Mouse (Mus musculus) spleen, adult 2 months (tissue): ENCODE measurements around the gene Eefsec. TPM values are rescaled to one million over a fixed set of nuclear protein-coding genes. Genes with fewer than 3 reads are reported as not detected.

ENCODE experiments used
- DNase-seq, 2 experiments: peaks; one replicate each; pipeline versions ENCODE4 v3.0.0 to v3.0.0-alpha.2; 2012 to 2021; ENCODE audit warnings: low spot score in 2 of 2, low read depth in 1 of 2
- H3K27ac ChIP-seq: fragments of 200-500 bp; 2 replicates; pipeline ENCODE4 v1.5.1; 2012; ENCODE audit warnings: low read length, inconsistent platforms; ENCODE audit not compliant: insufficient read depth
- H3K27me3 ChIP-seq: fragments of 200-500 bp; 2 replicates; pipeline ENCODE4 v1.6.1; 2012; ENCODE audit warnings: mild to moderate bottlenecking, moderate library complexity, low read length, inconsistent platforms; ENCODE audit not compliant: control insufficient read depth, insufficient read depth
- H3K36me3 ChIP-seq: fragments of 200-500 bp; 2 replicates; pipeline ENCODE4 v1.6.1; 2012; ENCODE audit warnings: mild to moderate bottlenecking, low read length, inconsistent platforms; ENCODE audit not compliant: control insufficient read depth, insufficient read depth
- H3K4me1 ChIP-seq: fragments of 200-500 bp; 2 replicates; pipeline ENCODE4 v1.6.1; 2011; ENCODE audit warnings: inconsistent platforms; ENCODE audit not compliant: control insufficient read depth, insufficient read depth, insufficient read length
- H3K4me3 ChIP-seq: fragments of 200-500 bp; 2 replicates; pipeline ENCODE4 v1.5.1; 2011; ENCODE audit warnings: mild to moderate bottlenecking, inconsistent platforms; ENCODE audit not compliant: insufficient read depth, insufficient read length; ENCODE audit errors: extremely low read depth
- CTCF ChIP-seq: fragments of 200-500 bp; IDR thresholded peaks from 2 replicates; pipeline ENCODE4 v1.5.1; 2011; ENCODE audit warnings: mild to moderate bottlenecking, inconsistent platforms; ENCODE audit not compliant: insufficient read depth, insufficient read length, insufficient replicate concordance; ENCODE audit errors: extremely low read depth
- POLR2A ChIP-seq: fragments of 200-500 bp; IDR thresholded peaks from 2 replicates; pipeline ENCODE4 v1.6.1; 2011; ENCODE audit warnings: low read depth, low read length, inconsistent platforms
- WGBS: fragments of 180-500 bp; shearing (Covaris S2); methylation state at CpG from one replicate; pipeline ENCODE4 v1.1.7; 2018; 5-methylcytosine and 5-hydroxymethylcytosine counted together
- polyA plus RNA-seq: library from polyadenylated mRNA; depleted of rRNA; stranded (reverse); fragments of >200 nt; gene quantifications from 2 replicates; pipeline ENCODE4 v1.2.3, GENCODE M21; 2012

Gene Eefsec
- polyA plus RNA-seq, 1 experiment: 18.1 TPM

GRCm38 (mm10) chr6:88321253-88321652 is 125.1 kb downstream of the Eefsec start:
- Histone ChIP-seq H3K27me3 (no peaks in the 10 kb centered on the region), H3K27ac (no peak overlapping the region), H3K36me3 (0 out of 2 replicates have a peak, but pooled peaks cover 1% of the 10 kb centered on the region), H3K4me3 (no peak overlapping the region), H3K4me1 (no peaks in the 10 kb centered on the region)
- TF ChIP-seq POLR2A (no peak), CTCF (no peak)
- 90% methylated on average over 5 of the region's 5 CpGs for WGBS
- no peak for DNase-seq

DNA sequence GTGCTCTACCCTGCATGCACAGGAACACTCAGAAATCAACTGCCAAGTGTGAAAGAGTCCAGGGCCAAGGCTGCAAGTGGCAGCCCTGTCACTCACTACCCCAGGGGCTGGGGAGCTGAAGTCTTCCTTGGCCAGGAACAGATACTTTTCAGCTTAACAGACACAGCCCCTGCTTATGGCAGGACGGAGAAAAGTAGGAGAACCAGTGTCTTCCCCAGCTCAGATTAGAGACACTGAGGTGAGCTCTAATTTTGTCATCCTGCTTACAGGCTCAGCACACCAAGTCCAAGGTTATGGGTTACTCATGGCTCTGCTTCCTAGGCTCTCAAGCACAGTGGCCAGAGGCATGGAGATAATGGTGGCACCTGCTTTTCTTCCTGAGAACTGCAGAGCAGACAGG is 126.6 kb downstream of the Eefsec start:
- TF ChIP-seq CTCF (no peak), POLR2A (no peak)
- H3K27me3 ChIP-seq: no peaks in the 10 kb centered on the region
- H3K27ac ChIP-seq: no peak overlapping the region
- WGBS: 91% methylated on average over 1 of the region's 1 CpGs
- no peaks in the 10 kb centered on the region for H3K36me3 ChIP-seq
- no peak overlapping the region for H3K4me3 ChIP-seq
- DNase-seq: no peak
- no peaks in the 10 kb centered on the region for H3K4me1 ChIP-seq

DNA sequence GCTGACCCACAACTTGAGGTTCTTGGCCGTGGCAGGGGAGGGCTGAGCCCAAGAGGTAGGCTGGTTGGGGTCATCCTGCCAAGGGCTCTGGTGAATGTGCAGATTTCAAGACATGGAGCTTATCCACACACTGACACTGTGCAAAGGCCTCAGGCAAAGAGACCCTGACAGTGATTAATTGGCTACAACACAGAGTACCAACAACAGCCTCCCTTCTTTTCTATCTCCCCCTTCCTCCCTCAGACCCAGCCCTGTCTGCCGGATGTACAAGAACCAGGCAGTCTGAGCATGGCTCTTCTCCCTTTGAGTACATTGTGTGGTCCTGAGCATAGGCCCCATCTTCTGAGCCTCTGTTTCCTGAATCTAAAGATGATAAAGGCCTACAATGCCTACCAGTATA is 131.0 kb downstream of the Eefsec start:
- Histone ChIP-seq H3K4me1 (no peaks in the 10 kb centered on the region), H3K27me3 (no peaks in the 10 kb centered on the region), H3K36me3 (0 out of 2 replicates have a peak, but pooled peaks cover 4% of the 10 kb centered on the region), H3K4me3 (no peak overlapping the region), H3K27ac (no peak overlapping the region)
- TF ChIP-seq POLR2A: no peak
- TF ChIP-seq CTCF: no peak
- WGBS: 91% methylated on average over 2 of the region's 2 CpGs
- DNase-seq: no peak

- H3K27me3 ChIP-seq: no peaks in the 10 kb centered on the region
- 0 out of 2 replicates have a peak, but pooled peaks cover 4% of the 10 kb centered on the region for H3K36me3 ChIP-seq
- 90% methylated on average over 9 of the region's 9 CpGs for WGBS
- no peaks in the 10 kb centered on the region for H3K4me1 ChIP-seq
- TF ChIP-seq POLR2A (no peak), CTCF (no peak)
- no peak overlapping the region for H3K27ac ChIP-seq
- H3K4me3 ChIP-seq: no peak overlapping the region
- DNase-seq: no peak
Measured at GRCm38 (mm10) chr6:88313937-88314336, 132.4 kb downstream of the Eefsec start.

DNA sequence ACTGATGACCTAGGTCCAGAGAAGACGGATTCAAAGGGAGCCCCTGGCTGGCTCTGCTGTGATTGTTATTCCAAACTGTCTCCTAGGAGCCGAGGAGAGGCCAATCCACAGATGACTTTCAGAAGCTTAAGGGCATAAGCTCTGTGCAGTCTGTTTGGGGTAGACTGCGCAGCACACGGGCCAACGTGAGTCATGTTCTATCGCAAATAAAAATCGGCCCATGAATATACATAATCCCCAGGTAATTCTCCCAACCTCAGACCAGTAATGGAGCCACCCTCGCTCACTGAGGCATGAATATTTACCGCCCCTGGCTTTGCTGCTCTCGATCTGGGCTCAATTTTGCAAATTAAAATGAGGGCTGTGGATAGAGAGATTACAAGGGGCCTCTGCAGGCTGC is 134.7 kb downstream of the Eefsec start:
- Histone ChIP-seq H3K27me3 (no peaks in the 10 kb centered on the region), H3K27ac (no peak overlapping the region), H3K36me3 (0 out of 2 replicates have a peak, but pooled peaks cover 4% of the 10 kb centered on the region), H3K4me3 (no peak overlapping the region), H3K4me1 (no peaks in the 10 kb centered on the region)
- TF ChIP-seq POLR2A (no peak), CTCF (no peak)
- 93% methylated on average over 10 of the region's 10 CpGs for WGBS
- no peak for DNase-seq

GRCm38 (mm10) chr6:88306100-88306746 is 140.1 kb downstream of the Eefsec start:
- Histone ChIP-seq H3K27ac (no peak overlapping the region), H3K4me3 (no peak overlapping the region), H3K4me1 (no peaks in the 10 kb centered on the region), H3K27me3 (no peaks in the 10 kb centered on the region), H3K36me3 (no peaks in the 10 kb centered on the region)
- WGBS: 48% methylated on average over 4 of the region's 4 CpGs
- no peak for TF ChIP-seq CTCF
- no peak for DNase-seq

GRCm38 (mm10) chr6:88301234-88301633 is 145.1 kb downstream of the Eefsec start:
- WGBS: 88% methylated on average over 7 of the region's 7 CpGs
- no peak for TF ChIP-seq POLR2A
- TF ChIP-seq CTCF: no peak
- peaks cover 5% of the 10 kb centered on the region; the same call in 1 of the 2 replicates for H3K36me3 ChIP-seq
- no peak overlapping the region for H3K4me3 ChIP-seq
- H3K27me3 ChIP-seq: no peaks in the 10 kb centered on the region
- no peak for DNase-seq
- no peaks in the 10 kb centered on the region for H3K4me1 ChIP-seq
- no peak overlapping the region for H3K27ac ChIP-seq
